Mouse (Mus musculus) kidney, embryonic 16.5 days (tissue): Measurements from ENCODE around the gene Olfr368. TPM values are rescaled to one million over a fixed set of nuclear protein-coding genes. Genes with fewer than 3 reads are reported as not detected.

Experiments
- ATAC-seq: fragments of 200-750 bp; cut with Nextera tagmentation; 2 replicates; pipeline ENCODE4 v1.8.0; 2017; ENCODE audit warnings: moderate TSS enrichment; ENCODE audit not compliant: low FRiP score, low TSS enrichment
- H3K27ac ChIP-seq: fragments of 300-500 bp; sonication (generic); 2 replicates; pipeline ENCODE4 v1.5.1; 2014; ENCODE audit warnings: low read length
- H3K27me3 ChIP-seq: fragments of 300-500 bp; sonication (generic); 2 replicates; pipeline ENCODE4 v1.6.1; 2014; ENCODE audit warnings: low read length, control low read depth, mixed read lengths; ENCODE audit not compliant: insufficient read depth
- H3K36me3 ChIP-seq: fragments of 300-500 bp; sonication (generic); 2 replicates; pipeline ENCODE4 v1.6.1; 2014; ENCODE audit warnings: low read length, control low read depth, mixed read lengths; ENCODE audit not compliant: insufficient read depth
- H3K4me1 ChIP-seq: fragments of 300-500 bp; sonication (generic); 2 replicates; pipeline ENCODE4 v1.6.1; 2014; ENCODE audit warnings: low read length, control low read depth, mixed read lengths; ENCODE audit not compliant: insufficient read depth
- H3K4me2 ChIP-seq: fragments of 300-500 bp; sonication (generic); replicated peaks from 2 replicates; pipeline ENCODE4 v1.6.1; 2014; ENCODE audit warnings: low read depth, low read length
- H3K4me3 ChIP-seq: fragments of 300-500 bp; sonication (generic); 2 replicates; pipeline ENCODE4 v1.5.1; 2014; ENCODE audit warnings: mild to moderate bottlenecking, low read length
- H3K9ac ChIP-seq: fragments of 300-500 bp; sonication (generic); replicated peaks from 2 replicates; pipeline ENCODE4 v1.6.1; 2014; ENCODE audit warnings: low read length
- H3K9me3 ChIP-seq: fragments of 300-500 bp; sonication (generic); 2 replicates; pipeline ENCODE4 v1.6.1; 2016; ENCODE audit warnings: low read length, control low read depth
- WGBS: fragments of 180-500 bp; shearing (Covaris S2); extraction: QIAGEN DNeasy Blood & Tissue Kit; methylation state at CpG from one replicate; pipeline ENCODE4 v1.1.7; 2014; 5-methylcytosine and 5-hydroxymethylcytosine counted together
- polyA plus RNA-seq: library from polyadenylated mRNA; unstranded; fragments of >200 nt; fragmentation: Nextera tagmentation; extraction: Ambion mirVana; gene quantifications from 2 replicates; pipeline ENCODE4 v1.2.1, GENCODE M21; 2015

Olfr368 gene
- polyA plus RNA-seq: not detected in 2 replicates

DNA sequence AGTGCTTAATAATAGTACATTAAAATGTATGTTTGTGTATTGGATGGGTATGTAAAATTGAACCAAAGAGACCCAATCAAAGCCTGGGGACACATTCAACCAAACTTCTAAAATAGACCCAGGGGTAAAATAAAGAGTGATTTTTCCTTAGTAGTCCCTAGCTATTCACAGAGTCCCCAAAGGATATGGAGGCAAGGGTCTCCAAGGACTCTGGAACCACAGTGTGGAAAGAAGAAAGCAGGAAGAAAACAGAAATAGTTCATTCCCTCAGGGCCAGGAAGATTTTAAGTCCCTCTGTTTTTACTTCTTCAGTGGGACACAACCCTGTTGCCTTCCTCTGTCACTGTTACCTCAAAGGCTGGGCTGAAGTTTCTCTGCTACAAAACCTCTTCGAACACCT lies at the start of gene Olfr368:
Olfr368 (plus strand) TSS at position 301 of the 400 bp plus-strand sequence.
- no peaks in the 10 kb centered on the region for H3K36me3 ChIP-seq
- 85% methylated on average over 1 of the region's 1 CpGs for WGBS

DNA sequence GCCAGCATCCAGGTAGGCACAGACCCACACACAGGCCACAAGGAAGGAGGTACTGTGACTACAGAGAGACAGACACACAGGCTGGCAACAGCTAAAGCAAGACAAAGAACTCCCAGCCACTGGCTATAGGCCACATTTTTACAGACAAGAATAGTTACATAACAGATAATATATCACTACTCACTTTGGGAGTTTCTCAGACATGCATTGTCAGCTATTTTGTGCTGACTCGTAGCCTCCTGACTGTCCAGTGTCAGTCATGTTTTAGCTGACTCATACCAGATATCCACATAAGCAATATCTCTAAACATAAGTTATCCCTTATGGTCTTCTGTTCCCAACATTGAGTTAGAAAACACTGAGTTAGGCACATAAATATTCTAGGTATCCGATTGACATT lies 7.0 kb downstream of the Olfr368 start:
- Histone ChIP-seq H3K4me3 (no peak overlapping the region), H3K27me3 (no peaks in the 10 kb centered on the region), H3K9me3 (no peaks in the 10 kb centered on the region), H3K9ac (no peak overlapping the region), H3K4me2 (no peak overlapping the region), H3K27ac (no peak overlapping the region), H3K4me1 (no peaks in the 10 kb centered on the region), H3K36me3 (no peaks in the 10 kb centered on the region)
- ATAC-seq: no peak
- WGBS: 82% methylated on average over 2 of the region's 2 CpGs

More for the DNA sequence above, at the start of gene Olfr368:
- ATAC-seq: no peak
- H3K27me3 ChIP-seq: no peaks in the 10 kb centered on the region
- no peaks in the 10 kb centered on the region for H3K9me3 ChIP-seq
- no peaks in the 10 kb centered on the region for H3K4me1 ChIP-seq
- no peak within 1 kb of the TSS for H3K9ac ChIP-seq
- H3K27ac ChIP-seq: no peak within 1 kb of the TSS
- H3K4me3 ChIP-seq: no peak within 1 kb of the TSS
- no peak within 1 kb of the TSS for H3K4me2 ChIP-seq

DNA sequence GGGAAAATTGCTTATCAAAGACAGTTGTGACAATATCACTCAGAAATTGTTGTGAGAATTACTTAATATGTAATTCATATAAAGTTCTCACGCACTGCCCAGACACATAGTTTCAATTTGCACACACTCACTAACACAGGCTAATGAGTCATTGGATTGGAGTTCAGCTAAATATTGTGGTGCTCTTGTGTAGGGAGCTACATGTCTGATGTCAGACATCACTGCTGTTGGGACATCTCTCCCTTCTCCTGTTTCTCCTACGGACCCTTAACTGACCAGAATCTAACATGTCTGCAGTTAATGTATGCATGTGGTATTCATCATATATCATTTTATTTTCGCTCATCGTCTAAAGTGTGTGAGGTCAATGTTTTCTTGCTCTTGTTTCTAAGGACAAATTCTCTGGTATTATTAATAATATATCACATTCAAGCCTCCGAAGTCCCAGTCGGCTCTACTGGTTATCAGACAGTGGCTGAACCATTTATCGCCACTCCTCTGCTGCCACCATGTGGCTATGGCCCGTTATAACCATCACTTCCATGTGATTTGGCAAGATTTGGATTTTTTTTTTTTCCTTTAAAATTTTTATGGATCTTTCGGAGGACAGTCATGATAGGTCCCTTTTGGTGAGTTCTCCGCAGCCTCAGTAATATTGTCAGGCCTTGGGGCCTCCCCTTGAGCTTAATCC lies 12.3 kb downstream of the Olfr368 start:
- Histone ChIP-seq H3K27me3 (no peaks in the 10 kb centered on the region), H3K36me3 (no peaks in the 10 kb centered on the region), H3K4me1 (no peaks in the 10 kb centered on the region), H3K9me3 (no peaks in the 10 kb centered on the region), H3K27ac (no peak overlapping the region), H3K4me2 (no peak overlapping the region), H3K9ac (no peak overlapping the region), H3K4me3 (no peak overlapping the region)
- 58% methylated on average over 10 of the region's 10 CpGs for WGBS
- ATAC-seq: no peak

DNA sequence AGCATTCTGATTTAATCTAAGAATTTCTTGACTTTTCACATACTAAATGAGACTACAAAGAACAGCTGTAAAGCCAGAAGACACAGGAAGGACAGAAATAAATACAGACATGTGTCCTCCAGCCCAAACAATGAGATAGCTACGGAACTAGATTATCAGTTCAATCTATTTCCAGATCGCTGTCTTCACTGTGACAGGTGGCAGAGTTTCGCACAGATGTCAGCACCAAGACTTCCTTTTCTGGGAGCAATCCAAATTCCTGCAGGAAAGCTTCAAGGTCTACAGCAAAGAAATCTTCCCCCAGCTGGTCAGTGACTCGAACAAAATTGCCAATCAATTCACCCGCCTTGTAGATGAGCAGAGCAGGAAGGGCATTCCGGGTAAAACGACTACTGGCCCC lies 25.4 kb downstream of the Olfr368 start:
- no peak for ATAC-seq
- Histone ChIP-seq H3K9ac (no peak overlapping the region), H3K4me3 (no peak overlapping the region), H3K4me1 (no peaks in the 10 kb centered on the region), H3K36me3 (peaks cover 55% of the 10 kb centered on the region), H3K27ac (no peak overlapping the region), H3K4me2 (no peak overlapping the region), H3K27me3 (no peaks in the 10 kb centered on the region), H3K9me3 (no peaks in the 10 kb centered on the region)
- WGBS: 69% methylated on average over 7 of the region's 7 CpGs

DNA sequence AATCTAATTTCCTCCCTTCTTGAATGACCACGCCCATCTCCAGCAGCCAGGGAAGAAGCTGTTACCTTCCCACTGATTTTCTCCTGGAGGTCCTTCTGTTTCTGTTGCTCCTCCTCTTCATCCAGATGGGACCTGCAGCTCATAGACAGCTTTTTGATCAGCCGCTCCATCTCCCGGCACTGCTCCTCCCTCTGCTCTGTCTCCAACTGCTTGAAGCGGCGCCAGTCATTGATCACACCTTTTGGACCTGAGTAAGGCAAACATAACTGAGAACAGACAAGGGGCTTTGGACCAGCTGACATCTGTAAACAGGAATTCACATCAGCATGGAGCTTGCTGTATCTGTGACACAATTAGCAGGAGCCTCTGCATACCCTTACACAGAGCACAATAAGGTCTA lies 29.3 kb downstream of the Olfr368 start:
- ATAC-seq: no peak
- H3K4me3 ChIP-seq: no peak overlapping the region
- peaks cover 13% of the 10 kb centered on the region for H3K4me1 ChIP-seq
- H3K9me3 ChIP-seq: no peaks in the 10 kb centered on the region
- H3K4me2 ChIP-seq: no peak overlapping the region
- no peaks in the 10 kb centered on the region for H3K27me3 ChIP-seq
- no peak overlapping the region for H3K27ac ChIP-seq
- H3K9ac ChIP-seq: no peak overlapping the region
- 97% methylated on average over 5 of the region's 5 CpGs for WGBS
- peaks cover 55% of the 10 kb centered on the region for H3K36me3 ChIP-seq

DNA sequence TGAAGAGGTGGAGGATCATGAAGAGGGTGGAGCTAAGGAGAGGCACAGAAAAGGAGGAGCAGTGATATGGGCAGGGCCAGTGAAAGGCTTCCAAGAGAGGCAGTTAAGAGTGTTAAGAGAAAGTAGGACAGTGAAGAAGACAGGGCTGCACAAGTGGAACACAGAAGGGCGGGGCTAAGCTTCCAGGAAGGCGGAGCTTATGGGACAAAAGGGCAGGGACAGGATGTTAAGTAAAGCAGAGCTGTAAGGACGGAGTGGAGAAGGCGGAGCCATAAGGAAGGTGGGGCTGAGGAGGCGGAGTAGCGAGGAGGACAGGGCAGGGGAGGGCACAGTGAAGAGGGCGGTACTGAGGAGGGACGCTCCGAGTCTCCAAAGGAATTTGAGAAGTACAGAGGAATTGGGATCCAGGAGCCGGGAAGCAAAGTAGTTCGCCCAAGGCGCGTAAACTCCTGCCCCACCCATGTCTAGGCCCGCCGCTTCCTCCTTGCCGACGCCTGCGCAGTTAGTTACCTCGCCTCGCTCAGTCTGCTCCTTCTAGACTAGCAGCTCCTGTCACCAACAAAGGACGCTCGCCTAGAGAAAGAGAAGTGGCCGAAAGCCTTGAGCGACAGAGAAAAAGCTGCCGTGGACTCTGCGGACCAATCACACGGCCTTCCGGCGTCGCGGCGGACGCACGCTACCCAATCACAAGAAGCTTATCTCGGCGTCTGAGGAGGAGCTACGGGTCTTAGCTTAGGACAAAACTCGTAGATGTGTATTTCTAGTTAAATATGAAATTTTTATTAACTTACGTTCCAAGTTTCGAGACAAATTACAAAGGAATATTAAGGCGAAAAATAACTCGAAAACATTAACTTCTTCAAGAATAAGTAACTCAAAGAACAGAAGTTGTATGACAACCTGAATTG lies 32.6 kb downstream of the Olfr368 start, which contains the start of gene Pdcl:
Pdcl (minus strand) TSS at position 700 of the 908 bp plus-strand sequence.
- Histone ChIP-seq H3K36me3 (peaks cover 26% of the 10 kb centered on the region), H3K27ac (peak within 1 kb of the TSS; percentile 100), H3K9ac (peak within 1 kb of the TSS; percentile 88), H3K27me3 (no peaks in the 10 kb centered on the region), H3K4me1 (peaks cover 13% of the 10 kb centered on the region), H3K9me3 (no peaks in the 10 kb centered on the region), H3K4me2 (peak within 1 kb of the TSS; percentile 69), H3K4me3 (peak within 1 kb of the TSS; percentile 79)
- peak; percentile 100 for ATAC-seq
- WGBS: under 1% methylated on average over 42 of the region's 42 CpGs

DNA sequence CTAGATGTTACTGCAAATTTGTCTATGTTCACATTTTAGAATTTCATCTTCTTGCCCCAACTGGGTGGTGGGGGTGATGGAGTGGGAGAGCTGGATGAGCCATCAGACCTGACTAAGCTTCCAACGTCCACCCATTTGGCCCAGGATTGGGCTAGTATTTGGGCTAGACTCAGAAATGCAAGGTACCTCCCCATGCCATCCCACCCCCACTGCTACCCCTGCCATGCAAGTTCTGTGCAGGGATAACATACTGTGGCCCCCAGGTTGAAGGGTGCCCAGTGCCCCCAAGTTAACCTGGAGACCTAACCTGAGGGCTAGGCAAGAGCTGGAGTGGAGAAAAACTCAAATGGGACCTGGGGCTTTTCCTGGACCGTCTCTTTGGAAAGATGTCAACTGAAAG lies 33.6 kb downstream of the Olfr368 start:
- H3K4me3 ChIP-seq: no peak overlapping the region

DNA sequence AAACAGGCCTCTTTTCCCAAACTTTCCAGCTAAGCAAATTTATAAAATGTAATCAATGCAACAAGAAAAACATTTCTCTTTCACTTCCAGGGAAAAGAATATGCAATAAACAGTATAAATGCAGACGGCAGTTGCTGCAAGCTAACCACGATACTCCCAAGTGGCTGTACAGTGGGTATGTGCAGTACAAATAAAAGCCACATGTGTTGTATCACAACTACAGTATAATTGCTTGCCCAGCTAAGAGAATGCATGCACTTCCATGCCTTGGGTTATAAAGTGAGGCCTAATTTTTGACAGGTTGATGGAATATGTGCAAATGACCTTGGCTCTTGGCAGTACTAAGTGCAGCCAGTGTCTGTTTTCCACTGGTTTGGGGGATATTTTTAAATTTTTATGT lies 44.3 kb downstream of the Olfr368 start:
- Histone ChIP-seq H3K36me3 (peaks cover 11% of the 10 kb centered on the region), H3K9ac (no peak overlapping the region), H3K27ac (no peak overlapping the region), H3K4me3 (no peak overlapping the region), H3K4me1 (no peaks in the 10 kb centered on the region), H3K4me2 (no peak overlapping the region), H3K27me3 (no peaks in the 10 kb centered on the region), H3K9me3 (no peaks in the 10 kb centered on the region)
- WGBS: 79% methylated on average over 2 of the region's 2 CpGs
- no peak for ATAC-seq

More for the DNA sequence above, 33.6 kb downstream of the Olfr368 start:
- Histone ChIP-seq H3K27ac (no peak overlapping the region), H3K27me3 (no peaks in the 10 kb centered on the region), H3K4me1 (peaks cover 13% of the 10 kb centered on the region), H3K9ac (no peak overlapping the region), H3K36me3 (peaks cover 18% of the 10 kb centered on the region), H3K4me2 (peak overlapping the region; percentile 69), H3K9me3 (no peaks in the 10 kb centered on the region)
- ATAC-seq: no peak
- WGBS: 89% methylated on average over 2 of the region's 2 CpGs

DNA sequence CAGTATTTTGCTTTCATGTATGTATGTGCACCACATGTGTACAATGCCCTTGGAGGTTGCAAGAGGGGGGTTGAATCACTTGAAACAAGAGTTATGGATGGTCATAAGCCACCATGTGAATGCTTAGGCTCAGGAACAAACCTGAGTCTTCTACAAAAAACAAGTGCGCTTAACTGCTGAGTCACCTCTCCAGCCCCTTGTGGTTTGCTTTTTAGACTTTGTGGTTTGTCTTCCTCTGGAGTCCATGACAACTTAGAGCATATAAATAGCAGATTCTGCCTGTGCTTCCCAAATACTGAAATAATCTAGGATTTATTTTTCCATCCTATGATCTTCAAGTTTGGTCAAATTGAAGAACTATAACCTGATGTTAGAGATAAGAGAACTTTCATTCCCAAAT lies 49.7 kb downstream of the Olfr368 start:
- ATAC-seq: no peak
- Histone ChIP-seq H3K27ac (no peak overlapping the region), H3K4me2 (no peak overlapping the region), H3K36me3 (peaks cover 26% of the 10 kb centered on the region), H3K9me3 (no peaks in the 10 kb centered on the region), H3K27me3 (no peaks in the 10 kb centered on the region), H3K4me3 (no peak overlapping the region), H3K9ac (no peak overlapping the region), H3K4me1 (no peaks in the 10 kb centered on the region)
- WGBS: 91% methylated on average over 1 of the region's 1 CpGs

DNA sequence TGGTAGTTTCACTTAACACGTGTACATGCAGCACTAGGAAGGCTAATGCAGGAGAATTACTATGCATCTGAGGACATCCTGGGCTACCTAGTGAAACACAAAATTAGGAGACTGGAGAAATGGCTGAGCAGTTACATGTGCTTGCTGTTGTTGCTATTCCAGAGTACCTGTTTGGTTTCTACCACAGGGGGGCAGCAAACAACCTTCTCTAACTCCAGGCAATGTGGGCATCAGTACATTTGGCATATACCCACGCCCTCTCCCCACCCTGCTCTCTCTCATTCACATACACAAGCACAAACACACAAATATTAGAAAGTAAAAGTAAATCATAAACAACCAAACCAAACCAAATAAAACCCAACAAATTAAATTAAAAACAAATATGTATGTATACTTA lies 53.9 kb downstream of the Olfr368 start:
- H3K4me3 ChIP-seq: no peak overlapping the region
- ATAC-seq: 0 out of 2 replicates have a peak, but pooled peaks have one; percentile 59
- H3K4me2 ChIP-seq: no peak overlapping the region
- no peaks in the 10 kb centered on the region for H3K4me1 ChIP-seq
- H3K9ac ChIP-seq: no peak overlapping the region
- 68% methylated on average over 2 of the region's 2 CpGs for WGBS
- H3K36me3 ChIP-seq: peaks cover 38% of the 10 kb centered on the region
- no peaks in the 10 kb centered on the region for H3K27me3 ChIP-seq
- H3K27ac ChIP-seq: no peak overlapping the region
- no peaks in the 10 kb centered on the region for H3K9me3 ChIP-seq
